Mouse (Mus musculus) forebrain, embryonic 10.5 days (tissue): Measurements from ENCODE around the gene Cygb. TPM values are rescaled to one million over a fixed set of nuclear protein-coding genes. Genes with fewer than 3 reads are reported as not detected.

ENCODE experiments used
- DNase-seq: peaks from one replicate; pipeline ENCODE4 v3.0.0-alpha.2; 2017; ENCODE audit warnings: low spot score; ENCODE audit errors: extremely low spot score
- H3K27ac ChIP-seq: fragments of 300-500 bp; sonication (generic); 2 replicates; pipeline ENCODE4 v1.5.1; 2016; ENCODE audit warnings: mild to moderate bottlenecking
- H3K27me3 ChIP-seq: fragments of 300-500 bp; sonication (generic); 2 replicates; pipeline ENCODE4 v1.6.1; 2016; ENCODE audit warnings: mild to moderate bottlenecking; ENCODE audit not compliant: poor library complexity, severe bottlenecking
- H3K36me3 ChIP-seq: fragments of 300-500 bp; sonication (generic); replicated peaks from 2 replicates; pipeline ENCODE4 v1.6.1; 2016; ENCODE audit warnings: mild to moderate bottlenecking, moderate library complexity
- H3K4me1 ChIP-seq: fragments of 300-500 bp; sonication (generic); 2 replicates; pipeline ENCODE4 v1.6.1; 2016
- H3K4me3 ChIP-seq: fragments of 300-500 bp; sonication (generic); 2 replicates; pipeline ENCODE4 v1.5.1; 2016; ENCODE audit warnings: mild to moderate bottlenecking, moderate library complexity
- H3K9me3 ChIP-seq: fragments of 300-500 bp; sonication (generic); 2 replicates; pipeline ENCODE4 v1.6.1; 2016; ENCODE audit warnings: mild to moderate bottlenecking, moderate library complexity
- WGBS: fragments of 180-500 bp; shearing (Covaris S2); methylation state at CpG from one replicate; pipeline ENCODE4 v1.1.7; 2016; 5-methylcytosine and 5-hydroxymethylcytosine counted together
- polyA plus RNA-seq: library from polyadenylated mRNA; unstranded; fragments of >200 nt; fragmentation: Nextera tagmentation; extraction: Ambion mirVana; gene quantifications from 2 replicates; pipeline ENCODE4 v1.2.1, GENCODE M21; 2016

The Cygb gene
- 2.5 and 2.9 TPM in 2 replicates for polyA plus RNA-seq

GRCm38 (mm10) chr11:116654255-116654821 lies at the start of gene Cygb:
Cygb (minus strand) TSS chr11:116654313.
- H3K9me3 ChIP-seq: no peaks in the 10 kb centered on the region
- H3K4me1 ChIP-seq: peaks cover 60% of the 10 kb centered on the region
- H3K36me3 ChIP-seq: no peaks in the 10 kb centered on the region
- H3K27ac ChIP-seq: peak within 1 kb of the TSS; percentile 74
- DNase-seq: no peak
- WGBS: 6% methylated on average over 28 of the region's 28 CpGs
- H3K27me3 ChIP-seq: peaks cover 72% of the 10 kb centered on the region
- H3K4me3 ChIP-seq: peak within 1 kb of the TSS; percentile 65

DNA sequence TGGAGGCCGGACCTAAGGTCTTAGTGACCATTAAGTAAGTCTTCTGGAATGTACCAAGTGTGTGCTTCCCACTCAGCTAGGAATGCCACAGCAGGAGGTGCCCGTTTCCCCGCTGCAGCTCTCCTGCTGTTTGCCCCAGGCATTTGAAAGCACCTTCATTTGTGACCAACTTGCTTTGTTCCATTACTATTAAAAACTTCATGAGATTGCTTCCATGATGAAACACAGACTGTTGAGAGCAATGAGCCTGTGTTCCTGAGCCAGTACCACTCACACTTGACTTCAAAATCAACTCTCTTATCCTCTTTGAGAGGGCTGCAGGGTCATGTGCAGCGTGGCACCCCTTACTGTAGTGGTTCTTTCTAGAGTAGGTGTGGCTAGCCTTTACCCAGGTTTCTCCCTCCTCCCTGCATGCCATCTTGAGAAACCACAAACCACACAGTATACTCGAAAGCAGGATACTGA lies 47.3 kb upstream of the Cygb start:
- H3K27me3 ChIP-seq: peaks cover 13% of the 10 kb centered on the region
- no peak overlapping the region for H3K4me3 ChIP-seq
- H3K9me3 ChIP-seq: no peaks in the 10 kb centered on the region
- no peak overlapping the region for H3K27ac ChIP-seq
- H3K4me1 ChIP-seq: peaks cover 7% of the 10 kb centered on the region
- DNase-seq: no peak
- 48% methylated on average over 5 of the region's 5 CpGs for WGBS
- no peaks in the 10 kb centered on the region for H3K36me3 ChIP-seq

DNA sequence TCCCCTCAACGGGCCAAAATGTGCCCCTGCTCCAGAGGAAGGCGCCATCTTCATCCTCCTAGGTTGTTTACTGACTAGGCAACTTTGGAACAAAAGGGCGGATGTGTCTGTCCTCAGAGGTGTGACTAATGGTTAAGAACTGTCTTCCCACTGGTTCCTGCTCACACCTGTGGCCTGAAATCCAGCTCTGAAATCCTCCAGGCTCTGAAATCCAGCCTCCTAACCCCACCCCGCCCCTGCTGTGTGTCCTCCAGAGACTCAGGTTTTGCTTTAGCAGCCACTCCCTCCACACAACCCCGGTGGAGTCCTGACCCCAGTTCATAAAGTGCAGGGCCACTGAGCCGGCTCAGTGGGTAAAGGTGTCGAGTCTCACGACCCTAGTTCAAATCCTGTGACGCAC lies 43.4 kb upstream of the Cygb start:
- Histone ChIP-seq H3K4me3 (no peak overlapping the region), H3K36me3 (no peaks in the 10 kb centered on the region), H3K4me1 (peaks cover 25% of the 10 kb centered on the region), H3K9me3 (no peaks in the 10 kb centered on the region), H3K27me3 (peaks cover 52% of the 10 kb centered on the region), H3K27ac (no peak overlapping the region)
- WGBS: 76% methylated on average over 9 of the region's 9 CpGs
- DNase-seq: no peak

DNA sequence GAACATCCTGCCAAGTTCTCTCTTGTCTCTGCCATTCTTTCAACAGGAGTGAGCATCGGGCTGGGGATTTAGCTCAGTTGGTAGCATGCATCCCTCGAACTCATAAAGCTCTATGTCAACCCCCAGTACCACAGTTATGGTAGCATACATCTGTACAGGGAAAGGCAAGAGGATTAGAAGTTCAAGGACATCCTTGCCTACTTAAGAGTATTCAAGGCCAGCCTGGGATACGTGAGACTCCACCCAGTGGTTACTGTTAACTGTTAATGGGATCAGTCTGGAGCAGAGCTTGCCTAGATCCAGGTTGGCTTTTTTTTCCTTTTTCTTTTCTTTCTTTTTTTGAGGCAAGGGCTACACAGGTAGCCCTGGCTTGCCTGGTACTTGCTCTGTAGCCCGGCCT lies 42.3 kb upstream of the Cygb start:
- no peaks in the 10 kb centered on the region for H3K9me3 ChIP-seq
- peaks cover 23% of the 10 kb centered on the region for H3K4me1 ChIP-seq
- no peak for DNase-seq
- 87% methylated on average over 4 of the region's 4 CpGs for WGBS
- no peak overlapping the region for H3K27ac ChIP-seq
- peaks cover 57% of the 10 kb centered on the region for H3K27me3 ChIP-seq
- H3K4me3 ChIP-seq: no peak overlapping the region
- no peaks in the 10 kb centered on the region for H3K36me3 ChIP-seq

DNA sequence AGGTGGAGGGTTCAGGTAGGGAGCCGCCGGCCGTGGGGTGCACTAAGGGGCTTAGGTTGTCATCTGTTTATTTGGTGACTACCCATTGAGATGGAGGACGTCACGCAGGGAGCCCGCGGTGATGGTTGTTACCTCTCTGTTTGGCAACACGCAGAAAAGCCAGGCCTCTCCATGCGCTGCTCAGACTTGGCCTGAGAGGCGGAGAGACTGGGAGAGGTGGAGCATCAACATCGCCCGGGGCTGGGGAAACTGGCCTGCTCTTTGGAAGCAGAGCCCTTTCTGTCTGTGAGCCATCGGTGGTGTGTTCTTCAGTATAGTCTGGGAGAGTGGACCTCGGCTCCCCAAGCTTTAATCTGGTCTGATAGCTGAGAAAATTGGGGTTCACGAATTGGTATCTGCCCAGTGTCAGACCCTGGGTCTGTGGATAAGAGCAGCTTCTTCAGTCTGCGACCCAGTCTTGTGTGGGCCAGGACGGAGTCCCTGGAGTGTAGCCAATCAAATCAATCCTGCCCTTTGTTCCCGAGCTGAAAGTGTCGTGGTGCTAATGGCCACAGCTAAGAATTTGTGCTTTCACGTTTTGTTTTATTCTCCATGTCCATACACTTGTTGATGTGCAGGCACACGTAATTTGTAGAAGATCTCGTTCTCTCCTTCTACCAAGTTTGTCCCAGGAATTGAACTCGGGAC lies 41.2 kb upstream of the Cygb start:
- Histone ChIP-seq H3K36me3 (no peaks in the 10 kb centered on the region), H3K4me1 (peaks cover 25% of the 10 kb centered on the region), H3K27me3 (peaks cover 57% of the 10 kb centered on the region), H3K9me3 (no peaks in the 10 kb centered on the region), H3K27ac (no peak overlapping the region), H3K4me3 (no peak overlapping the region)
- no peak for DNase-seq
- WGBS: 21% methylated on average over 23 of the region's 23 CpGs

- Histone ChIP-seq H3K27me3 (peaks cover 57% of the 10 kb centered on the region), H3K9me3 (no peaks in the 10 kb centered on the region), H3K4me1 (peaks cover 25% of the 10 kb centered on the region), H3K36me3 (no peaks in the 10 kb centered on the region), H3K27ac (peak overlapping the region; percentile 70), H3K4me3 (peak overlapping the region; percentile 55)
- DNase-seq: peak; percentile 31
- WGBS: 1% methylated on average over 72 of the region's 73 CpGs
Measured at GRCm38 (mm10) chr11:116694250-116695193, 40.4 kb upstream of the Cygb start.

DNA sequence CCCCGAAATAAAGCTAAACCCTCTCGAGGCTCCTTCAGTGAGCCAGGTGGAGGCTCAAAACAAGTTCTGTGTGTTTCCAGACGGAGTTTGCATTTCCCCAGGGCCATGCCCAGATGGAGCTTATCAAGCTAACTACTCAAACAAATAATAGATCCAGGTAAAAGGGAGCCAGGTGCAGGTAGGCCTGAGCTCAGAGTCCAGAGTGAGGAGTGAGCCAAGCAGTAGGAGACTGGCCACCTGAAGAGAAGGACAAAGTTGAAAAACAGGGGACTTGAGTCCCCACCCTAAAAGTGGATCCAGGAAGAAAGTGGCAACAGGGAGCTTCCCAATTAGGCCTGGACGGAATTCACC lies 39.8 kb upstream of the Cygb start:
- 26% methylated on average over 4 of the region's 4 CpGs for WGBS
- peaks cover 57% of the 10 kb centered on the region for H3K27me3 ChIP-seq

GRCm38 (mm10) chr11:116690701-116691575 lies 36.8 kb upstream of the Cygb start:
- peaks cover 29% of the 10 kb centered on the region for H3K4me1 ChIP-seq
- no peak overlapping the region for H3K27ac ChIP-seq
- no peaks in the 10 kb centered on the region for H3K9me3 ChIP-seq
- H3K36me3 ChIP-seq: peaks cover 3% of the 10 kb centered on the region
- no peak for DNase-seq
- H3K27me3 ChIP-seq: peaks cover 39% of the 10 kb centered on the region
- H3K4me3 ChIP-seq: no peak overlapping the region
- WGBS: 42% methylated on average over 18 of the region's 18 CpGs

More for the DNA sequence above, 39.8 kb upstream of the Cygb start:
- Histone ChIP-seq H3K4me1 (peaks cover 25% of the 10 kb centered on the region), H3K36me3 (no peaks in the 10 kb centered on the region), H3K27ac (peak overlapping the region; percentile 70), H3K4me3 (peak overlapping the region; percentile 55), H3K9me3 (no peaks in the 10 kb centered on the region)
- DNase-seq: no peak

GRCm38 (mm10) chr11:116689622-116690021 lies 35.5 kb upstream of the Cygb start:
- DNase-seq: no peak
- H3K36me3 ChIP-seq: peaks cover 15% of the 10 kb centered on the region

GRCm38 (mm10) chr11:116687897-116688296 lies 33.8 kb upstream of the Cygb start:
- DNase-seq: no peak
- Histone ChIP-seq H3K27ac (no peak overlapping the region), H3K36me3 (peaks cover 29% of the 10 kb centered on the region), H3K9me3 (no peaks in the 10 kb centered on the region), H3K4me1 (peaks cover 12% of the 10 kb centered on the region), H3K27me3 (peaks cover 8% of the 10 kb centered on the region), H3K4me3 (no peak overlapping the region)
- whole genome bisulfite sequencing: 63% methylated on average over 8 of the region's 8 CpGs

More at GRCm38 (mm10) chr11:116689622-116690021, 35.5 kb upstream of the Cygb start:
- peaks cover 26% of the 10 kb centered on the region for H3K27me3 ChIP-seq
- no peaks in the 10 kb centered on the region for H3K9me3 ChIP-seq
- no peak overlapping the region for H3K4me3 ChIP-seq
- 97% methylated on average over 10 of the region's 10 CpGs for WGBS
- H3K27ac ChIP-seq: no peak overlapping the region
- peaks cover 21% of the 10 kb centered on the region for H3K4me1 ChIP-seq

- WGBS: 83% methylated on average over 9 of the region's 9 CpGs
- DNase-seq: no peak
- H3K27ac ChIP-seq: no peak overlapping the region
- H3K4me1 ChIP-seq: peaks cover 5% of the 10 kb centered on the region; the same call in 1 of the 2 replicates
- H3K27me3 ChIP-seq: no peaks in the 10 kb centered on the region
- no peaks in the 10 kb centered on the region for H3K9me3 ChIP-seq
- H3K36me3 ChIP-seq: peaks cover 51% of the 10 kb centered on the region
- no peak overlapping the region for H3K4me3 ChIP-seq
Measured at GRCm38 (mm10) chr11:116685729-116686128, 31.6 kb upstream of the Cygb start.

DNA sequence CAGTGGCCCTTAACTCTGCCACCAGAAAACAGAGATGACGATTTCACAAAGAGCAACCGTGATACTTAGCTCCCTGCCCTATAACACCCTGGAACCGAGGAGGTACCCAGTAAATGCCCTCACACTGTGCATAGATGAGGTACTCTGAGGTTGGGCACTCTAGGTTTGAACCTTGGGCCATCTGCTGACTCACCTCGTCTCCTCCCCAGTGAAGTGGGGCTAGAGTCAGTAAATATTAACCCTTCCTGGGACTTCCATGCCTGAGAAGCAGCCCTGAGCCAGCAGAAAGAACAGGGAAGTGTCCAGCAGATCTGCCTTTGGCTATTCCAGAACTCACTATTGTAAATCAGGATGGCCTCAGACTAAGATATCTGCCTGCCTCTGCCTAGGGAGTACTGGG lies 29.7 kb upstream of the Cygb start:
- Histone ChIP-seq H3K36me3 (peaks cover 70% of the 10 kb centered on the region), H3K27ac (no peak overlapping the region), H3K4me1 (peaks cover 5% of the 10 kb centered on the region; the same call in 1 of the 2 replicates), H3K9me3 (no peaks in the 10 kb centered on the region), H3K4me3 (no peak overlapping the region), H3K27me3 (no peaks in the 10 kb centered on the region)
- no peak for DNase-seq
- 91% methylated on average over 4 of the region's 4 CpGs for WGBS
